Mouse (Mus musculus) kidney, embryonic 15.5 days (tissue): Measurements from ENCODE around the gene Tgfbr3. TPM values are rescaled to one million over a fixed set of nuclear protein-coding genes. Genes with fewer than 3 reads are reported as not detected.
"Not testable (repeated sequence)": the region's sequence is repeated elsewhere in the genome, so short reads cannot be mapped to it uniquely, and the experiment has no call there.

Source experiments
- ATAC-seq: fragments of 200-750 bp; cut with Nextera tagmentation; replicated peaks from 2 replicates; pipeline ENCODE4 v1.8.0; 2017; ENCODE audit warnings: moderate TSS enrichment; ENCODE audit not compliant: low FRiP score
- H3K27ac ChIP-seq: fragments of 300-500 bp; sonication (generic); 2 replicates; pipeline ENCODE4 v1.5.1; 2015; ENCODE audit warnings: mild to moderate bottlenecking, inconsistent platforms
- H3K27me3 ChIP-seq: fragments of 300-500 bp; sonication (generic); 2 replicates; pipeline ENCODE4 v1.6.1; 2015; ENCODE audit warnings: inconsistent platforms
- H3K36me3 ChIP-seq: fragments of 300-500 bp; sonication (generic); 2 replicates; pipeline ENCODE4 v1.6.1; 2015; ENCODE audit warnings: inconsistent platforms
- H3K4me1 ChIP-seq: fragments of 300-500 bp; sonication (generic); 2 replicates; pipeline ENCODE4 v1.6.1; 2015; ENCODE audit warnings: inconsistent platforms
- H3K4me2 ChIP-seq: fragments of 300-500 bp; sonication (generic); 2 replicates; pipeline ENCODE4 v1.6.1; 2015; ENCODE audit warnings: moderate library complexity, mild to moderate bottlenecking, inconsistent platforms
- H3K4me3 ChIP-seq: fragments of 300-500 bp; sonication (generic); replicated peaks from 2 replicates; pipeline ENCODE4 v1.5.1; 2015; ENCODE audit warnings: mild to moderate bottlenecking, inconsistent platforms
- H3K9ac ChIP-seq: fragments of 300-500 bp; sonication (generic); 2 replicates; pipeline ENCODE4 v1.6.1; 2015; ENCODE audit warnings: mild to moderate bottlenecking, inconsistent platforms
- H3K9me3 ChIP-seq: fragments of 300-500 bp; sonication (generic); replicated peaks from 2 replicates; pipeline ENCODE4 v1.6.1; 2016; ENCODE audit warnings: inconsistent platforms
- WGBS: fragments of 180-500 bp; shearing (Covaris S2); methylation state at CpG from one replicate; pipeline ENCODE4 v1.1.7; 2015; ENCODE audit warnings: mixed read lengths; 5-methylcytosine and 5-hydroxymethylcytosine counted together
- polyA plus RNA-seq: library from polyadenylated mRNA; unstranded; fragments of >200 nt; fragmentation: Nextera tagmentation; extraction: Ambion mirVana; gene quantifications from 2 replicates; pipeline ENCODE4 v1.2.1, GENCODE M21; 2015

The Tgfbr3 gene
- polyA plus RNA-seq, 1 experiment from 2014 or later: 19.8 TPM

DNA sequence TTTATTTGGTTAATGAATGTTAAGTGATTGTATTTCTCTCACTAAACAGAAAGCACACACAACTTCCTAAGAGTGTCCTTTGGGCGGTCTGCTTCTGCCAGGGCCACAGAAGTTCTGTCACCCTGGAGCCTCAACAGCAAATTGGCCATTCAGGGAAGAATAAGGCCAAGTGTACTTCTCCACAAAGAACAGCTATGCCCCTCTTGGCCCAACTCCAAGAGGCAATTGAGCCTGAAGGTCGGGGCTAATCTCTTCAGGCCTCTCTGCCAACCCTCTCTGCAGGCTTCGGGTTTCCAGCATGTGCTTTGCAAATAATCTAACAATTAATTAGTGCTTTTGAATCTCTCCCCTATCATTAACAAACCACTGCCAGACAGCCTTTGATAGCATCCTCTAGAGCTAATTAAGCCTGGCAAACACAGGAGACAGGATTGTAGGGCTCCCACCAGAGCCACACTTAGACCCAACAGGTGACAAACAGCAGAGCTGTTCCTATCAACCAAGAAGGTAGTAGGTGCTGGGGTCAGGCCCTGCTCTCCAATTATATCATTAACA, 37.6 kb downstream of the Tgfbr3 start:
- Histone ChIP-seq H3K4me3 (no peak overlapping the region), H3K9me3 (peaks cover 3% of the 10 kb centered on the region; the same call in 1 of the 2 replicates), H3K9ac (no peak overlapping the region), H3K27ac (peak overlapping the region; percentile 49; the same call in 1 of the 2 replicates), H3K4me2 (no peak overlapping the region), H3K4me1 (peaks cover 24% of the 10 kb centered on the region), H3K27me3 (no peaks in the 10 kb centered on the region), H3K36me3 (peaks cover 15% of the 10 kb centered on the region)
- 17% methylated on average over 3 of the region's 3 CpGs for WGBS
- ATAC-seq: peak; percentile 29; the same call in 1 of the 2 replicates

- H3K27ac ChIP-seq: 0 out of 2 replicates have a peak overlapping the region, but pooled peaks have one; percentile 49
- no peak overlapping the region for H3K9ac ChIP-seq
- H3K9me3 ChIP-seq: peaks cover 3% of the 10 kb centered on the region; the same call in 1 of the 2 replicates
- 0 out of 2 replicates have a peak, but pooled peaks have one; percentile 36 for ATAC-seq
- H3K27me3 ChIP-seq: no peaks in the 10 kb centered on the region
- peaks cover 15% of the 10 kb centered on the region for H3K36me3 ChIP-seq
- peak overlapping the region; percentile 30 for H3K4me2 ChIP-seq
- 27% methylated on average over 19 of the region's 19 CpGs for WGBS
- H3K4me3 ChIP-seq: no peak overlapping the region
- H3K4me1 ChIP-seq: peaks cover 24% of the 10 kb centered on the region
Observed at GRCm38 (mm10) chr5:107250548-107251272, 38.7 kb downstream of the Tgfbr3 start.

DNA sequence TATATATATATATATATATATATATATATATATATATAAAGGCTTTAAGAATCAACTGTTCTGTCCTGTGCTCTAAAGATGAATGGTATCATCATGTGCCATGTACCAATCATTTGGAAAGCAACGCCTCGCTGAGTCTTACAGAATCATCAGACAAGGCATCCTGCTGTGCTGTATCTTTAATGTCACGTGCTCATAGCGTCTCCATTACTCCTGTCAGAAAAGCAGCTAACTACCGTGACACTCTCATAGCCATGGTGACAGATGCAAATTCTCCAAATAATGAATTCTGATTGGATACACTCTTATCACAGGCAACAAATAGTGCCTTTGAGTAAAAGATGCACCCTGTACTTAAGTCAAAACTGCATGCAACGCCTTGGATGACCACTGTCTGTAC, 40.7 kb downstream of the Tgfbr3 start:
- Histone ChIP-seq H3K27me3 (no peaks in the 10 kb centered on the region), H3K36me3 (peaks cover 7% of the 10 kb centered on the region; the same call in 1 of the 2 replicates), H3K27ac (no peak overlapping the region), H3K9me3 (peaks cover 3% of the 10 kb centered on the region; the same call in 1 of the 2 replicates), H3K4me3 (no peak overlapping the region), H3K4me2 (no peak overlapping the region), H3K9ac (no peak overlapping the region), H3K4me1 (peaks cover 24% of the 10 kb centered on the region)
- 92% methylated on average over 6 of the region's 6 CpGs for WGBS
- no peak for ATAC-seq

DNA sequence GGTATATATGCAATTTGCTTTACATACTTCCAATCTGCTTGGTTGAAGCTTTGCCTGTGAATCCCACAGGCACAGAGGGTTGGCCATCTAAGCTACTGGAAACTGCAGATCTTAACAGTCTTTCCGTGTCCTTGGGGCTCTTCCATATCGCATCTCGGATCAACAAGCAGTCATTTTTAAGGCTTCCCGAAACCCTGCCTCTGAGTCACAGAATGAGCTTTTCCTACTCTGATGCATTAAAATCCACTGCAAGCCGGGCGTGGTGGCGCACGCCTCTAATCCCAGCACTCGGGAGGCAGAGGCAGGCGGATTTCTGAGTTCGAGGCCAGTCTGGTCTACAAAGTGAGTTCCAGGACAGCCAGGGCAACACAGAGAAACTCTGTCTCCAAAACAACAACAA, 41.1 kb downstream of the Tgfbr3 start:
- H3K27me3 ChIP-seq, H3K4me3 ChIP-seq, H3K27ac ChIP-seq, H3K4me2 ChIP-seq, ATAC-seq, H3K9me3 ChIP-seq, H3K36me3 ChIP-seq, H3K9ac ChIP-seq: not testable (repeated sequence)
- H3K4me1 ChIP-seq: peaks cover 24% of the 10 kb centered on the region
- WGBS: 95% methylated on average over 11 of the region's 11 CpGs

DNA sequence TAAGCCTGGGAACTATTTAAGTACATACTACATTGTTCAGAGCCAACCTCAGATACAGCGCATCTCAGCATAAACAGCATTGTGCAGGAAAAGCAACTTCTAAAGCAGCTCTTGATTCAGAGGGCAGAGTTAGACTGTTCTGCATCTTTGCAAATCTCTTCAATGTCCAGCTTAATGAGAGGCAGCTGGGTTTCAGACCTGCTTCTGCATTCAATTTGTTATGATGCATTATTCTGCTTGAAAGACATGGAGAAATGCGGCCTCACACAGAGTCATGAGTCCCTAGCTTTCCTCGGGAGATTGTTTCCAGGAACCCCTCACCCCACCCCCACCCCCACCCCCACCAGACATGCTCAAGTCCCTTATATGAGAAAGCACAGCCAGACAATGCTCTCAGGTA, 41.6 kb downstream of the Tgfbr3 start:
- Histone ChIP-seq H3K27ac (no peak overlapping the region), H3K9me3 (peaks cover 3% of the 10 kb centered on the region; the same call in 1 of the 2 replicates), H3K4me2 (no peak overlapping the region), H3K4me1 (peaks cover 21% of the 10 kb centered on the region), H3K27me3 (no peaks in the 10 kb centered on the region), H3K36me3 (peaks cover 7% of the 10 kb centered on the region; the same call in 1 of the 2 replicates), H3K4me3 (no peak overlapping the region), H3K9ac (no peak overlapping the region)
- ATAC-seq: no peak
- 76% methylated on average over 3 of the region's 3 CpGs for WGBS

DNA sequence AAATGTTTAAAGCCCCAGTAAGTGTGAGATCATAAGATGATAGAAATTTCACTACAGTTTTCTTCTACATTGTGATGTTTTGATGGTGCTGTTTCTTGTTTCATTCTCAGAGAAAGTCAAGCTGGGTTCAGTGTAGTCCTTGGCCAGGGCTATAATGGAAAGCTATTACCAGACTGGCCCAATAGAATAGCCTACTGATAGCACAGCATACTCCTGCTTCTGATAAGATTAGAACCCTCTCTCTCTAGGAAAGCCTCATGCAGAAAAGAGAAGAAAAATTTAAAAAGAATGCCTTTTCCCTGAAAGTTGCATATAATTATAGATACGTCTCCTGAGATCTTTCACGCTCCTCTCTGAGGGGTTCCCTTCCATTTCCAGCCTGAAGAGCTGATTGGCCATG, 46.0 kb downstream of the Tgfbr3 start:
- peaks cover 4% of the 10 kb centered on the region; the same call in 1 of the 2 replicates for H3K27me3 ChIP-seq
- WGBS: 94% methylated on average over 2 of the region's 2 CpGs
- ATAC-seq: no peak
- no peak overlapping the region for H3K4me3 ChIP-seq
- no peaks in the 10 kb centered on the region for H3K36me3 ChIP-seq
- H3K4me1 ChIP-seq: peaks cover 13% of the 10 kb centered on the region
- no peak overlapping the region for H3K9ac ChIP-seq
- H3K9me3 ChIP-seq: no peaks in the 10 kb centered on the region
- H3K27ac ChIP-seq: no peak overlapping the region
- H3K4me2 ChIP-seq: no peak overlapping the region

DNA sequence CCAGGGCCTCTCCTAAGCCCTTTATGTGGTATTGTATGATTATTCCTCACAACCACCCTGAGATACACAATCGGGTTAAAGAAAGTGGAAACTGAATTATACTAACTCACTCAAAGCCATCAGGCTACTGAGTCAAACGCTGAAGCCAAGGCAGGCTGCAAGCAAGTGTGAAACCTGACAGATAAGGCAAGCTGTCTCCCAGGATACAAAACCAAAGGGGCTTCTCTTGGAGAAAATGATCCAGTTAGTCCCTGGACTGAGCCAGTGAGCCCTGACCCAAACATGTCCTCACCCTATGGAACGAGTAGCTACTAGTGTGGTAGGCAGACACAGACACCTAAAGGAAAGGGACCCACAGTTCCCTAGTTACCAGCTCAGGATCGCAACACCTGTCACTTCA, 46.4 kb downstream of the Tgfbr3 start:
- no peak overlapping the region for H3K9ac ChIP-seq
- ATAC-seq: no peak
- H3K4me3 ChIP-seq: no peak overlapping the region
- no peaks in the 10 kb centered on the region for H3K9me3 ChIP-seq
- WGBS: 72% methylated on average over 4 of the region's 4 CpGs
- H3K27me3 ChIP-seq: peaks cover 4% of the 10 kb centered on the region; the same call in 1 of the 2 replicates
- no peak overlapping the region for H3K4me2 ChIP-seq
- no peaks in the 10 kb centered on the region for H3K36me3 ChIP-seq
- no peak overlapping the region for H3K27ac ChIP-seq
- peaks cover 18% of the 10 kb centered on the region for H3K4me1 ChIP-seq

DNA sequence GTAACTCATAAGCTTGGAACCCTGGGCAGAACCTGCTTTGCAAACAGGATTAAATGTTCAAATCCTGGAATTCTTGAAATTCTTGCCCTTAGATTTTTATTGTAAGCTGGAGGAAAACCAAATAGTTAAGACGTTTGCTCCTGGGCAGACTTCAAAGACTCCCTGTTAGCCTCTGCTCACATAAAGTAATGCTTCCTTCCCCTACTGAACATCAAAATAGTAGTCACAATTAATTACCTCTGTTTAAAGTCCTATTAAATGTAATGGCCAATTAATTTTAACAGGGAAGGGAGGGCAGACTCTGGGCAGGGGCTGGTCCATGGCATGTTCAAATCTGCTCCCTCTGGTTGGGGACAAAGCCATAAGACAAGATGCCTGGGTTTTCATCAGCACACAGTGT, 49.2 kb downstream of the Tgfbr3 start:
- no peak for ATAC-seq
- H3K4me1 ChIP-seq: peaks cover 45% of the 10 kb centered on the region

GRCm38 (mm10) chr5:107237971-107238426, 51.4 kb downstream of the Tgfbr3 start:
- no peak for ATAC-seq
- Histone ChIP-seq H3K4me2 (no peak overlapping the region), H3K27ac (0 out of 2 replicates have a peak overlapping the region, but pooled peaks have one; percentile 27), H3K36me3 (no peaks in the 10 kb centered on the region), H3K9ac (no peak overlapping the region), H3K27me3 (peaks cover 4% of the 10 kb centered on the region; the same call in 1 of the 2 replicates), H3K4me1 (peaks cover 66% of the 10 kb centered on the region), H3K9me3 (no peaks in the 10 kb centered on the region), H3K4me3 (no peak overlapping the region)
- WGBS: 75% methylated on average over 7 of the region's 7 CpGs

More for the DNA sequence above, 49.2 kb downstream of the Tgfbr3 start:
- peaks cover 4% of the 10 kb centered on the region; the same call in 1 of the 2 replicates for H3K27me3 ChIP-seq
- H3K9ac ChIP-seq: no peak overlapping the region
- H3K4me2 ChIP-seq: no peak overlapping the region
- H3K36me3 ChIP-seq: no peaks in the 10 kb centered on the region
- H3K9me3 ChIP-seq: no peaks in the 10 kb centered on the region
- no peak overlapping the region for H3K4me3 ChIP-seq
- no peak overlapping the region for H3K27ac ChIP-seq
- WGBS: 9% methylated on average over 1 of the region's 1 CpGs

GRCm38 (mm10) chr5:107236975-107237374, 52.5 kb downstream of the Tgfbr3 start:
- H3K36me3 ChIP-seq: no peaks in the 10 kb centered on the region
- H3K9me3 ChIP-seq: no peaks in the 10 kb centered on the region
- WGBS: 62% methylated on average over 6 of the region's 6 CpGs
- ATAC-seq: peak; percentile 64; the same call in 1 of the 2 replicates
- H3K27me3 ChIP-seq: peaks cover 4% of the 10 kb centered on the region; the same call in 1 of the 2 replicates
- no peak overlapping the region for H3K4me3 ChIP-seq
- peak overlapping the region; percentile 70 for H3K27ac ChIP-seq
- peaks cover 66% of the 10 kb centered on the region for H3K4me1 ChIP-seq
- H3K9ac ChIP-seq: no peak overlapping the region
- H3K4me2 ChIP-seq: no peak overlapping the region

DNA sequence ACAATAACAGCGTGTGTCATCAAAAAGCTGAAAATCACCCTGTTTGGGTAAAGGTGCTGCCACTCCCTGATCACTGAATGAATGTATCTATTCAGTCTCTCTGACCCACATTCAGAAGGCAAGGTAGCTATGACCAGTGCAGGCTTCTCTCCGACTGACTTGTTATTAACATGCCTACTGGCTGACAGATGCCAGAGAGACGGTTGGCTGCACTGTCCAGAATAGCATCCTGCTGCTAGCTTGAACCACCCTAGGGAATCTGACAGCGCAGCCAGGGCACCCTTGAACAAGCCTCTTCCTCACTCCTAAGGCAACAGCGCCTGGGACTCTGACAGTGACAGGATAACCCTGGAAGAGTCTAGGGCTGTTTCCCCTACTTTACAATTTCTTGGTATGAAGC, 53.4 kb downstream of the Tgfbr3 start:
- ATAC-seq: no peak
- Histone ChIP-seq H3K27me3 (no peaks in the 10 kb centered on the region), H3K9me3 (no peaks in the 10 kb centered on the region), H3K9ac (no peak overlapping the region), H3K4me2 (no peak overlapping the region), H3K4me3 (no peak overlapping the region), H3K36me3 (no peaks in the 10 kb centered on the region), H3K27ac (0 out of 2 replicates have a peak overlapping the region, but pooled peaks have one; percentile 70), H3K4me1 (peaks cover 70% of the 10 kb centered on the region)
- 81% methylated on average over 5 of the region's 5 CpGs for WGBS
